Mouse (Mus musculus): ENCODE data around the gene Isy1.

Isy1 gene

DNA sequence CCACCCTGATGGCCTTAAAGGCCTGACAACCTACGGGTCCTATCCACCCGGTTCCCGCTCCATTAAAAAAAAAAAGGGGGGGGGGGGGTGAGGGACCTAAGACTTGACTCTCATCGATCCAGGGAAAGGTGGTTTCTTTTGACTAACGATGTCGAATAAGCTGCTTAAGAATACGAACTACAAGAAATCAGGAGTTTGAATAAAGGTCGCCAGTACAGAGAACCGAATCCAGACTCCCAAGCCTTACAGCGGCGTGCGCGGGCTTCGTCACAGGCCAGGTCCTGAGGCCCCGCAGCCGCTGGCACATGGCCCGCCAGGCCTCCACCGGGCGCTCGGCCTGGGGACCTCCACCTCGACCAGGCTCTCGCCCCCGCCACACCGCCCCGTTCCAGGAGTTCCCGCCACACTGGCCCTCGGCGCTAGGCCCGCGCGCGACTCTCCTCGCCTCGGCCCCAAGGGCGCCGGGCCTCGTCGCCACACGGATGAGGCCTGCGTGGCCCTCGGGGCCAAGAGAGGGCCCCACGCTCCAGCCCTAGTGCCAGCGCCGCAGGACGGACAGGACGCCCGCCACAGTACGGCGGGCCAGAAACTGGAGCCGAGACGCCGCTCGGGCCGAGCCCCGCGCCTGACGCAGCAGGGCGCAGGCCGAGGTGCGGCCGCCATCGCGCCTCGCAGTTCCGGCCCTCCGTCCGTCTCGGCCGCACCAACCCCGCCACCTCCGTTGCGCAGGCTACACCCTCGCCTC is 11.7 kb upstream of the Isy1 start:
- peak in 1 of 2 experiments; percentile 65 for DNase-seq (ENCODE audit: low spot score in 2 of 2)

DNA sequence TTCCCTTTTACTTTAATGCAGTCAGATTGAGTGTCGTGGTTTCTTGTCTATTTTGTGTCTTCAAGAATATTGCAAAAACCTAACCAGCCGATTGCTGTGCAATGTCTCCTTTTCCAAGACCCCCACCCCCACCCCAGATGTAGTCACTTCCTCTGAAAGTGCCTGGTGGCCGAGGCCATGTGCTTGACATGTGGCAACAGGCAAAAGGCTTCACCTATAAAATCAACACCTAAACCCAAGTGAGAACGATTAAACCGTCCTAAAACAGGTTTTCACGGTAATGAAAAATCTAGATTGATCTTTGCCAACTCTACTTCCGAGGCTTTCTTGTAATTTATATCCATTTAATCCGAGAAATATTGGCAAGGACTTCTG is 11.2 kb upstream of the Isy1 start:
- no peak for DNase-seq (ENCODE audit: low spot score in 2 of 2)

DNA sequence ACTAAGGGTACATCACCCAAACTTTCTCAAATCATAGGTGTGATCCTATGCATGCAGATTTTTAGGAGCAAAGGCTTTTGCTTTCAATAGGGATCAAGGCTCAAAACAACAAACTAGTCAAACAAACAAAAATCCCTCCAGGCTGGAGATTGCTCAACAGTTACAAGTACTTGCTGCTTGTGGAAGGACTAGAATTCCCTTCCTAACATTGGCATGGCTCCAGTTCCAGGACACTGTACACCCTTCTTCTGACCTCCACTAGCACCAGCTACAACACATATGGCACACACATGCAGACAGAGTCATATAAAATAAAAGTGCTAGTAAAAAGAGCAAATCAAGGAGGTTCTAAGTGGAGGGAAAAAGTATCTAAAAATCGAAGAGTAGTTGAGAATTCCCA is 8.2 kb upstream of the Isy1 start:
- DNase-seq (ENCODE audit: low spot score in 2 of 2): no peak

DNA sequence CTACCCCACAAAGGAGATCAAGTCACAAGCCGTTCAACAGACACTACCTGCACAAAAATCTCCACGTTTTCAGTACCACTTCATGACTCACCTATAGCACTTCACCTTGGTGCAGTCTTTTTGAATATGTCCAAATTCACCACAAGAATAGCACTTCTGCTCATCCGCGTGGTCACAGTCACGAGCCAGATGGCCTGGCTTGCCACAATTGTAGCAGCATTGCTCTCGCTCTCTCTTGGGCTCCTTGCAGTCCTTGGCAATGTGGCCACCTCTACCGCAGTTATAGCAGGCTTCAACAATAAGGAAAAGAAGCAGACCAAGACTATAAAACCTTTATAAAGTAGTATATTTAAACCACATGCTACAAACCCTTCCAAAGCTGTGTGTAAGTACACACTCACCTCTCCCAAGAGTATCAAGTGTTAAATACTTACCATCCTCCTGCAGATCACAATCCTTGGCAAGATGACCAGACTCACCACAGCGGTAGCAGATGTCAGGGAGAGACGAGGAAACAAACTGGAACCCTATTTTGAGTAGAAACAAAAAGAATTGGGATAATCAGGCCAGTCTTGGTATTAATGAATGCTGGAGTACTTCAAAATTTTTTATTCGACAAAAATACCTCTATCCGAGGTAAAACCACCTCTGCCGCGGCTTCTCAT is 6.6 kb upstream of the Isy1 start:
- DNase-seq (ENCODE audit: low spot score in 2 of 2): no peak

DNA sequence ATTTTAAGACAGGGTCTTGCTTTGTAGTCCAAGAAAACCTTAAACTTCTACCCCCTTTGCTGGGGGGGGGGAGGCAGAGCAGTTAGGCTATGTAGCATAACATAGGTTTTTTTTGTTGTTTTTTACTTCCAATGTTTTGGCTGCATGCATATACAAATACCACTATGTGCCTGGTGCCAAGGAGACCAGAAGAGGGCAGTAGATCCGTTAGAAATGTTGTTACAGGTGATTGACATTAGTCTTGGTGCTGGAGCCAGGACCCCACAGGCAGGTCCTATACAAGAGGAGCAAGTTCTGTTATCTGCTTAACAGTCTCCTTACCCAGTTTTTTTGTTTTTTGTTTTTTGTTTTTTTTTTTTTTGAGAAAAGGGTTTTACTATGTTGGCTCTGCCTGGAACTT is 3.7 kb upstream of the Isy1 start:
- no peak for DNase-seq (ENCODE audit: low spot score in 2 of 2)

DNA sequence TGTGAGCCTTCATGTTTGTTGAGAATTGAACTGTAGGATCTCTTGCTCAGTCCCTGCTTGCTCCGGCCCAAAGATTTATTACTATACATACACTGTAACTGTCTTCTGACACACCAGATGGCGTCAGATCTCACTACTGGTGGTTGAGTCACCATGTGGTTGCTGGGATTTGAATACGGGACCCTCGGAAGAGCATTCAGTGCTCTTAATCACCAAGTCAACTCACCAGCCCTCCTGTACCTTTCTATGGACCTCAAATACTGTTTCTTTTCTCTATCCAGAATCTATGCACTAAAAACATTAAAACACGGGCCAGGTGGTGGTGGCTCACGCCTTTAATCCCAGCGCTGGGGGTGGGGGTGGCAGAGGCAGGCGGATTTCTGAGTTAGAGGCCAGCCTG is 3.0 kb upstream of the Isy1 start:
- no peak for DNase-seq (ENCODE audit: low spot score in 2 of 2)

DNA sequence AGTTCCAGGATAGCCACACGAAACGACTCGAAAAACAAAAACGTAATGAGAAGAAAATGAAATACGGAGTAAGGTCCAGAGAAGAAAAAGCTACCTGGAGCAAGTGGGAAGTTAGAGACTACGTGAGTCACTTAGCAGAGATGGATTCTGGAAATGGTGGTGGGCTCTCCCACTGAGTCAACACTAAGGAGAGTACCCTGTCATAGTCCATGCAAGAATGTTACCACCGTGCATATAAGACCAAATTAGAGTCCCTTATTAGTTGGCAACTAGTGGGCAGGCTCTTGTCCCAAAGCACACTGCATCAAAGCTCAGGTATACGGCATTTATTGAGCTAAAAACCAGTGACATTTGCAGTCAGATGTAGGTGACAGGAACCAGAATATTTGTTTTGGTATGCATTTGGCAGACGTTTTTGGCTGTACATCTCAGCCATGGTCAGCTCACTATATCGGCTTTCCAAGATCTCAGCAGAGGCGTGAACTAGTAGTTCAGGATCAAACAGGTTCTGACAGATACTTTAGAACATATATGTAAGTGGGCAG is 1.3 kb upstream of the Isy1 start:
- no peak for DNase-seq (ENCODE audit: low spot score in 2 of 2)

DNA sequence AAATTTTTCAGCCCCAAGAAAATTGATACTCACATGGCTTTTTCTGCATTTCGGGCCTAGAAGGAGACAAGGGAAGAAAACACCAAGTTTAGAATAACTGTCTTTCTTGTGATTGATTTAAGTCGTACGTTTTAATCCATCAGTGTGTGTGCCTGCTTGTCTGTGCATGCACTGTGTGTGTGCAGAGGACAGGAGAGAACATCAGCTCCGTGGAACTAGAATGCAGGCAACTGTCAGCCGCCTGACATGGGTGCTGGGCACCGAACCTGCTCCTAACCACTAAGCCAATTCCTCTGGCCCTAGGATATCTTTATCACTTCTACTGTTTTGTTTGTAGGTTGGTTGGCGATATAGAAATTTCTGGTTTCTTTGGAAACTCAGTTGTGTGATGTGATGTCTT is 2.9 kb downstream of the Isy1 start, which contains the start of gene Gm45140:
Gene Gm45140 (minus strand): TSS at position 101 of the 400 bp plus-strand sequence.
- no peak for DNase-seq (ENCODE audit: low spot score in 2 of 2)

DNA sequence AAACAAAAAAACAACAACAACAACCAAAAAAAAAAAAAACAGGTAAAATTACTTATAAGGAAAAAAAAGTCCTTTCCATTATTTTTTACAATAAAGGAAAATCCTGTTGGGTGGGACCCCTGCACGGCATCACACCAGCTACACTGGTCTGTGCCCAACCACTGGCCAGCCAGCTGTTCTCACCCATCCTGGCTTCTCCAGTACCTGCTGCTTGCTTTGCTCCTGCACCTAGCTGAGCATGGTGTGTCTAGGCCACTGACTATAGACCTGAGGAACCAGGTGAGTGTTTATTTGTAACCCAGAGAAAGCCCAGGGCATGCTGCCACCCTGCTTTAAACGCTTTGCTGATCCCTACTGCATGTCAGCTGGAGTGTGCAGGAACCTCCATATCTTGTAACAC is 18.2 kb downstream of the Isy1 start:
- no peak for DNase-seq (ENCODE audit: low spot score in 2 of 2)

DNA sequence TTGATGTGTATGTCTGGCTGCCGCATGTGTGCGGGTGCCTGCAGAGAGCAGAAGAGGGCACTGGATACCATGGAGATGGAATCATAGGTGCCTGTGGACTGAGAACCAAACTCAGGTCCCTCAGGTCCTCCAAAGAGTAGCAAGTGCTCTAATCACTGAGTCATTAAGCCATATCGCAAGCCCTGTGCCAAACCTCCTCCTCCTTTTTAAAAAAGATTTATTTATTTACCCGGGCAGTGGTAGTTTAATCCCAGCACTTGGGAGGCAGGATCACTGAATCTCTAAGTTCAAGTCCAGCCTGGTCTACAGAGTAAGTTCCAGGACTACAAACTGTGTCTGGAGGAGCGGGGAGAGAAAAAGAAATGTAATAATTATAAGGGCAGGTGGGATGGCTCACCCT is 24.1 kb downstream of the Isy1 start:
- no peak for DNase-seq (ENCODE audit: low spot score in 2 of 2)

DNA sequence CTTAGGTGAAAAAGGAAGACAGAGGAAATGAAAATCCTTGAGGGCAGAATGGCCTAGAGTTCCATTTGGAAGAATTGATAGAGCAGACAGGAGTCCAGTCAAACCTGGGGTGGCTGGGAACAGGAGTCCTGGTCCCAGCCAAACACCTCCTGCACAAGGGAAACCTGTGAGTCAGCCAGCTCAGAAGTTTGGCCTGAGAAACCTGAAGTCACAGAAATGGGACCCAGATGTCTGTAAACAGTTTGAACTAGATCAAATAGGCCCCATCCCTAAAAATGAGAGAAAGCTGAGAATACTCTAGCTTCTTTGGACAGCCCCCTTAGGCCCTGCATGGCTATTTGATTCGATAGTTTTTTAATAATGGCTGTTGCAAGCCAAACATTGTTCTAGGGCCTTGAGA is 25.9 kb downstream of the Isy1 start:
- no peak for DNase-seq (ENCODE audit: low spot score in 2 of 2)

DNA sequence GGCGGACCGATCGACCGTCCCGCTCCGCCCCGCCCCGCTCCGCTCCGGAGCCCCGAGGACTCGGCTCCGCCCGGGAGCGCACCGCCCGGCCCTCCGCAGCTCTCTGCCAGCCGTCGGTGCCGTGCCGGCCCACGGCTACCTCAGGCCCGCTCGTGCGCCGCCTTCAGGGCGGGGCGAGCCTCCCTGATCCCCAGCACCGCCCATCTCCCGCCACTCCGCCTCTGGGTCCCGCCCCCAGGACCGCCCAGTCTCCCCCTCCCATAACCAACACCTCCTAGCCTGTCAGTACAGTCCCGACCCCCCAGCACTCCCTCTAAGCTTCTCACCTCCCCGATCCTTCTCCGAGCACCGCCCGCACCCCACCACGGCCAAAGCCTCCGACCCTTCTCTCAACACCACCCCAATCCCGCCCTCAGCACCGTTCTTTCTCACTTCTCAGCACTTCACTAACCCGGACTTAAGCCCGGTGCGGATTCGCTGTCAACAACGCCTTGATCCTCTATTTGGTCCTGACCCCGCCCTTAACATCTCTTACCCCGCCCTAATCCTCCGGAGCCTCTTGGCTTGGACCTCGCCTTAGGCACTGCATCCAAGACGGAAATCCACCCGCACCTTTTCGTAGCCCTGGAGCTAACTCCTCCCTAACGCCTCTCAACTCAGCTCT is 26.8 kb downstream of the Isy1 start, which contains the start of gene Rab43:
Gene Rab43 (minus strand): TSS at position 490 of the 664 bp plus-strand sequence.
- peak; percentile 92 to 95 for DNase-seq (ENCODE audit: low spot score in 2 of 2)

DNA sequence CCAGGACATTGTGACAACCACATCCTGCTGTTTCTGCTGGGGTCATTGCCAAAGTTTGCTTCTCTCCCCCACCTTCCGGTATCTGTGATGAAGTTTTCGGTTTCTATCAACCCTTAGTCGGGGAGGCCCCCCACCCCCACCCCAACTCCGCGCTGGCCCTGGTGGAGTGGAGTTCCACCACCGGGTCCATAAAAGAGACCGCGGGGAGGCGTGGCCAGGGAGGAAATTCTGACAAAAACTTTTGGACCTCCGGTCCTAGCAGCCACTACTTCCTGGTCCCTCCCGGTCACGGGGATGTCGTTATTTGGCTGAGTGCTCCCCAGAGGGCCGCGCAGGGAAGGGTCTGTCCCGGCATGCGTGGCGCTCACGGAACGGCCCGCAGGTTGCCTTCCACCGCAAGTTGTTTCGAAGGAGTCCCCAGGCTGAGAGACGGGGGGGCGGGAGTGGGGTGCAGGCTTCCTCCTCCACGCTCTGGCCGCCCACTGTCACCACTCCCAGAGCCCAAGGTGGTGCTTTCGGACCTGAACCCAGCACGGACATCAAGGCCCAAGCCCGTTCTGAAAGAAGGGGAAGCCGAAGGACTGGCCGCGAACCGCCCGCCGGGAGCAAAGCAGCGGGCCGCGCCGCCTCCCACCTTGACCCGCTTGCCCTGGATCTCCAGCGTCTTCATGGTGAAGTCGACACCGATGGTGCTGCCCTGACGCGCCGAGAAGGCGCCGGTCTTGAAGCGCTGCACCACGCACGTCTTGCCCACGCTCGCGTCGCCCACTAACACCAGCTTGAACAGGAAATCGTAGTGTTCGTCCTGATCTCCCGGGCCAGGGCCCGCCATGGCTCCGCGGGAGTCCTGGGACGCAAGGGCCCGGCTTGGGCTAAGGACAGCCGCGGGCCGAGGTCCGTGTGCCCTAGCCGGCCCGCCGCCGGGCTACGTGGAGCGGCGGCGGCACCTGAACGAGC is 27.6 kb downstream of the Isy1 start:
- DNase-seq (ENCODE audit: low spot score in 2 of 2): peak; percentile 79

DNA sequence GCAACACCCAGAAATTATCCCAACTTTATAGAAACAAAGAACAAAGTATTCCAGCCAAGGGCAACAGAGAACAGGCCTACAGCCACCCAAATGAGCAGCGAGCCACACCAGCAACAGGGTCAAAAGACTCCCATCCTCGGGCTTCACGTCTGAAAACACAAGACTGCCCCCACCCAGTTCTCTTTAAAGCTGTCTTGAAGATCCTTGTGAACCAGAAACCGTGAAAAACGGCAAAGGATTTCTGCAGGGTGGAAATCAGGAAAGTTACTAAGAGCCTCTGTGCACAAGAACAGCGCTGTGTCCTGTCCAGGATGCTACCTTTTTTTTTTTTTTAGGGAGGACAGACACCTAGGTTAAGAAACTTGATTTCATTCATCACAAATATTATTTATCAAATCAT is 28.3 kb downstream of the Isy1 start:
- peak; percentile 35 to 43 for DNase-seq (ENCODE audit: low spot score in 2 of 2)

DNA sequence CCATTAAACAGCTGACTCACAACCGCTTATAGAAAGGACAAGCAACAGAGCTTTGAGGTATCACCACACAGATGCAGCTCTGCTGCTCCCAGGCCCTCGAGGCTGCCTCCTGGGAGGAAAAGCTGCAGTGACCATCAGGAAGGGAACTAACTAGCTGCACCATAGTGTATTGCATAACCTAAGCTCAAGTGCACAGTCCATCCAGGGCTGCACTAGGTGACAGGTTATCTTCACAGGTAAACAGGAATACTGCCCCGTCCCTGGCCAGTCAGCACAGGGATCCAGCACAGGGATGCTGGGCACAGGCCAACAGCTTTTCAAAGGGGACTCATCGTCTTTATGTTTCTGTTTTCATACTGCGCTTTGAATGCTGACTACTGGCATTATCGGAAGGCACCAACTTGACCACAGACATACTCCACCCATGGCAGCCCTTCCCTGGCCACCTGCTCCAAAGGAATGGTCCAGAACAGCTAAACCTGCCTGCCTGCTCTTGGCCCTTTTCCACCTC is 28.9 kb downstream of the Isy1 start:
- DNase-seq (ENCODE audit: low spot score in 2 of 2): peak; percentile 57 to 73

DNA sequence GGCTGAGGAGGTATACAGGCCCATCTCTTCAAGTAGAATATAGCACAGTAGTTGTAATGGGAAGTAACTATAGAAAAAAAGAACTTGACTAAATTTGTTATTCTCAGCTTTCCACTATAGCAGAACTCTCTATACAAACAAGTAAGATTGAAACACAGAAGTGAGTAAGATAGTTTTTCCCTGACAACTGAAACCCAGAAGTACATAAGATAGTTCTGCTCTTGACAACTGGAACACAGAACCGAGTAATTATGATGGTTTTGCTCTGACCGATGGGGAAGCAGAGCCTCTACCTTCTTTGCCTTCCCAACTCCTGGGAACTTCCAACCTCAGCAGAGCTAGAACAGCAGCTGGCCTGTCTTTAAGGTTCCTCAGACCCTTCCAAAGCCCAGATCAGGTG is 29.5 kb downstream of the Isy1 start:
- DNase-seq (ENCODE audit: low spot score in 2 of 2): no peak

DNA sequence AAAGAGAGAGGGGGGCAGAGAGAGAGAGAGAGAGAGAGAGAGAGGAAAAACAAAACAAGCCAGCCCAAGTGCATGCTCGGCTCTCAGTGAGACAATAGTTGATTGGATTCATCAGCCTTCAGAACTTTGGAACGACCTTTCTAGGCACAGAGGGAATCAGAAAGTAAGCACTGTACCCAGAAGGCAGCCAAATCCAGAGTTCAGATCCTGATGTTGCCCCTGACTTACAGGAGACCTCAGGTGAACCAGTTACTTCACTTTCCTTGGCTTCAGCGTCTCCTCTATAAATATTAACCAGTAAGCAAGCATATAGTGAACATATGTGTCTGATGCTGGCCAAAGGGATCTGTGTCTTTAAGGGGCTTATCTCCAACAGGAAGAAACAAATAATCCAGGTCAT is 30.1 kb downstream of the Isy1 start:
- peak in 1 of 2 experiments; percentile 28 for DNase-seq (ENCODE audit: low spot score in 2 of 2)

DNA sequence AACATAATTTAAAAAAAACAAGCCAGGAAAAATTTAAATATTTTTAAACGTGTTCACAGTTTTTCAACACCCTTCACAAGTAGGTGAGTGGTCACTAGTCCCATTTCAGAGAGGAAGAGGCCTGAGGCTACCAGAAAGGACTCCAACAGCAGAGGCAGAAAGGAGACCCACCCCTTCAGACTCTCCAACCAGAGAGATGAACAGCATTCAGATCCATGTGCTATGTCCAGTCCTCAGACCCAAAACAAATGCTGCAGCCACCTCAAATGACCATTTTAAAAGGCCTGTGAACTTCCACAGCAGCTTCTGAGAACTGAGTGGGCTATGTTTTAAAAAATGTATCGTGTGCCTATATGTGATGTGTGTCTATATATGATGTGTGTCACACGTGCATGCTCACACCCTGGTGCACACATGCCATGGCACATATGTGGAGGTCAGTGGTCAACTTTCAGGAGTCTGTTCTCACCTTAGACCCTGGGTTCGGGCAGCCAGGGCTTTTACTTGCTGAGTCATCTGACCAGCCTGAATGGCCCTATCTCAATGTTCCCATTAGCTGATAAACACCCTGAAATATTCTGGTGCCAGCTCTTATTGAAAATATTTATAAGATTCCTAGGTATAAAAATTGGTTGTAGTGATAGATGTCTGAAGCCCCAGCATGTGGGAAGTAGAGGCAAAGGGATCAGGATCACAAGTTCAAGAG is 30.7 kb downstream of the Isy1 start:
- DNase-seq (ENCODE audit: low spot score in 2 of 2): peak in 1 of 2 experiments; percentile 43

DNA sequence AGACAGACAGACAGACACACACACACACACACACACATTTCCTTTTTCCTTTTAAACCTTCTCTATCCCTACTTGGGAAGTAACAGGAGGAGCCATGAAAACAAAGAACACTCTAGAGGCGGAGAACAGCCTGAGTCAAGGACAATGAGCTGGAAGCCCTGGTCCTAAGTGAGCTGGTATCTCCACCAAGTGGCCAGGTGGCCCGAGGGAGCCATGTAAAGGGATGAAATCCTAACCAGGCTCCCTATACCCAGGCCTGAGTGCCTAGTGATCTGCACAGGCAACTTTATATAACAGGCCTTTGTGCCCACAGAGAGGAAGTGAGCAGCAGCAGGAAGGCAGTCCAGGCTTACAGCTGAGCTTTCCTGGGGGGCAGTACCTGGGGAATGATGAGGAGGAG is 31.7 kb downstream of the Isy1 start:
- DNase-seq (ENCODE audit: low spot score in 2 of 2): peak in 1 of 2 experiments; percentile 24

DNA sequence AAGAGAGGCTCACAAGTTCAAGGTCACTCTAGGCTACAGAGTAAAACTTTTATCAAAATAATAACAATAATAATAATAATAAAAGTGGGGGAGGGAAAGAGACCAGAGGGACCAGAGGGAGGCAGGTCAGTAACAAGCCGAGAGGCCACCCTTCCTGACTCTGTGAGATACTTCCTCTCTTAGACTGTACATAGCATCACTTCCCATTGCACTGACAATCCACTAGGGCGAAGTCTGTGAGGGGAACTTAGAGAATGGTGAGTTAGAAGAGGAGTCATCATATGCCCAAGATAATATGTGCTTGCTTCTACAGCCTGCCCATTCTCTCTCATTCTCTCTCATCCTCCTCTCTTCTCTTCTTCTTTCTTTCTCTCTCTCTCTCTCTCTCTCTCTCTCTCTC is 32.6 kb downstream of the Isy1 start:
- no peak for DNase-seq (ENCODE audit: low spot score in 2 of 2)

DNA sequence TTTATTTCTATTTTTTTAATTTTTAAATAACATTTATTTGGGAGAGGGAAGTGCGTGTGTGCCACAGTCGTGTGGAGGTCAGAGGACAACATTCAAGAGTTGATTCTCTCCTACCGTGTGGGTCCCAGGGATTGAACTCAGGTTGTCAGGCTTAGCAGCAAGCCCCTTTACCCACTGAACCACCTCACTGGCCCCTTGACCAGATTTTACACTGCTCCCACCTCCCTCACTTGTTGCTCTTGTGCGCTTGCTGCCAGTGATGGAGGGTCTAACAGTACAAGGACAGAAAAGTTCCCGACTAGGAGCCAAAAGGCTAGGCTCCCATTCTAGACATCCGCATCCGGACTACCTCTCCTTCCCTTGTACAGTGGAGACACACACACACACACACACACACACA is 33.1 kb downstream of the Isy1 start:
- no peak for DNase-seq (ENCODE audit: low spot score in 2 of 2)
